Mouse (Mus musculus) ZHBTc4 (cell line): ENCODE results near the gene Gad2.
A peak's percentile ranks its signal among the peaks of the same experiment; 100 is the strongest.

ENCODE experiments used
- DNase-seq: peaks from one replicate; pipeline ENCODE4 v3.0.0-alpha.2; 2011; ENCODE audit warnings: low read depth, low spot score

Gad2 gene

DNA sequence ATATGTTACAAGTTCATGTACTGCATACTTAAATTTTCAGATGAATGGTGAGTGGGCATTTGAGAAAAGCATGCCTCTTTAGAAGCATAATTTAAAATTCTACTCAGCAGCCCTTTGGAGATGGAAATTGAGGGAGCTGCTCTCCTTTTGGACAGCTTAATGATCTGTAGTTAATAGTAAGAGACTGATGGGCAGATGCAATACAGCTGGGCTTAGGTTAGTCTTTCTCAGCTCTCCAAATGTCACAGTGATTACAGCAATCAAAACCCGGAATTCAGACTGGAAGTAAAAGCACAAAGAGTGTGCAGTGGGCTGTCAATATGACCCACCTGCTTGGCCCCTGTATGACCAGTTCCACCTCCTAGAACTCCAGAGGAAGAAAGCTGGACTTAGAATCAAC, 24.1 kb downstream of the Gad2 start:
- no peak for DNase-seq

DNA sequence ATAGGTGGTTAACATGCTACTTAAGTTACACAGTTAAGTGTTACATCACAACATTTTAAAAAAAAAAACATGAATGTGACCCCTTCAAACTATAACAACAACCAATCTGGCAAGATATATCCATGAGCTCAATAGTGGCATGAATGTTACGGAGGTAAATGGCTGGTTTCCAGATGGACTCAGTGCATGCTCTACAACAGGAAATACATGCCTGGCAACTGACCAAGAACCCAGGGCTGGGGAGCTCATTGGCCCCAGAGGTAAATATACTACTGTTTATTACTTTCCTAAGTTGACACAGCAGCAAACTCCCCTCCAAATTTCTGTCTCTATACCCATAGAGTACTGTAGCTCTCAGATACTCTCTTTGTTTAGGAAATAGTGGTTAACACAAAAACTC, 26.4 kb downstream of the Gad2 start:
- no peak for DNase-seq

DNA sequence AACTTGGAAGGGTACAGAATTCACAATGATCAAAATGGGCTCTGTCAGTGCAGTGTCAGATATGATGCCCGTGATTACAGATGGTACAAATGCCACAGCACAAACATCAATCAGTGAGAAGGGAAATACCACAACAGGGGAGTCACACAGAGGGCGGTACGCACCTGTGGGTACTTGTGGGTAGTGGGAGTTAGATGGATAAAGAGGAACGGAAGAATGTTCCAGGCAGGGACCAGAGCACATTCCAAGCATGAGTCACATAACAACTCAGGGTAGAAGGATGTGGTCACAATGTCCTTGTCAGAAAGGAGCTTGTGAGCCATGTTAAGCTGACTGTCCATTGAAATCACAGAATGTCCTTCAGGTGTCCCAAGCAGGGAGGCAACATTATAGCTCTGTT, 29.8 kb downstream of the Gad2 start:
- no peak for DNase-seq

DNA sequence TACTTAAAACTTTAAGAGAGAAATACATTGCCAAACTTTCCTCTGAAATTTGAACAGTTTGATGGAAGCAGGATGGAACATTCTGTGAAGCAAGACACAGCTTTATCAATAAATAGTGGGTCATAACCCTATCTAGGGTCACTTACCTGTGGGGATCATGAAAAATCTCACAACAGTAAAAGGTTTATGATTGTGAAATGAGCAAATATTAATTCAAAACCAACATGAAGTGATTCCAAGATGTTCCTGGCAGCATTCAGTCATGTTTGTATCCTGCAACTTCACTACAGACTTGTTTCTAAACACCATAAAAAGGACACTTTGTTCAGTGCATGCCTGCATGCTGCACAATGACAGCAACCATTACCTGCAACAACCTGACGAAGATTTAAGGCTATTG, 41.7 kb downstream of the Gad2 start:
- DNase-seq = no peak

DNA sequence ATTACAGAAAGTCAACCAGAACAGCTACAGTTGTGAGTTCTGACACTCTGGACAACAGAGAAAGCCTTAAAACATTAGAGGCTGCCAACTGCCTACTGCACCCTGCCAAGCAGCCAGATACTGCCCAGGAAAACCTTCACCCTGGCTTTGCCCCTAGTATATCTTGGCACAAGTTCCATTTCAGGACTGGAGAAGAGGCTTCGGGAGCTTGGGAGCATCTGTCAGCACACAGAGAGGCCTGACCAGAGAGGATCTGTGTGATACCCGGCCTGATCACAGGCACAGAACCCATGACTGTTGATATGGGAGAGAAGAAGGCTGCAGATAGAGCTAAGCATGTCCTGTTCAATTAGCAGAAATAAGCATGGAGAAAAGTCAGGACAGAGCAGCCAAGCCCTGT, 48.4 kb downstream of the Gad2 start:
- DNase-seq = no peak

DNA sequence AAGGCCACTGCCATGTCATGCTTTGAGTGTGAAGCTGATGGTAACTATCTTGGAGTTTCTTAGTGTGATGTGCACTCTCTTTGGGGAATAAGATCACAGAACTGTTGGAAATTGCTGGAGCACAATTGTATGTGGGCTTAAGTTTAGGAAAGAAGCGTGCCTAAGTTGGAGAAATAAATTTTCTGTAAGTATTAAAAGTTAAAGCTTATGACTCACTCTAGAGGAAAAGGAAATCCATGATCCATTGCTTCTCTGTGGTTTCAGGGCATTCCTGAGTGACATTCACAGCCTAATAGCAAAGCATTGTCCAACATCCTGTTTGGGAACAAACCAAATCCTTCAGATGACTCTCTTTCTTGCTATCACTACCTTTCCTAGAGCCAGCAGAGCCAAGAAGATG, 49.3 kb downstream of the Gad2 start:
- DNase-seq = no peak

DNA sequence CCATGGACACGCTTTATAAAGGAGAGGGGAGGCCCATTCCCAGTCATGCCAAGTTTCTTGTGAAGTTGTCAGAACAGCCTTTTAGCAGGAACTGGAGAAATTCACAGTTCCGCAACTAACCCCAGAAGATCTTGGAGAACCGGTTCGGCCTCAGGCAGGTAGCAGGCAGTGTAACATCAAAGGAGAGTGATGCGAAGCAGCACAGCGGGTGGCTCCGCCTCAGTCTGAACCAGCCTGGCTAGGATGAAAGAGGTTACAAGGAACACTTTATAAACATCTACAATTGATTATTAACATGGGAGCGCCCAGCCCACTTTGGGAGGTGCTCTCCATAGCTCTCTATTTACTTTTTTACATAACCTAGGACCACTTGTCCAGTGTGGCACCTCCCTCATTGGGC, 55.1 kb downstream of the Gad2 start:
- peak; percentile 68 for DNase-seq

DNA sequence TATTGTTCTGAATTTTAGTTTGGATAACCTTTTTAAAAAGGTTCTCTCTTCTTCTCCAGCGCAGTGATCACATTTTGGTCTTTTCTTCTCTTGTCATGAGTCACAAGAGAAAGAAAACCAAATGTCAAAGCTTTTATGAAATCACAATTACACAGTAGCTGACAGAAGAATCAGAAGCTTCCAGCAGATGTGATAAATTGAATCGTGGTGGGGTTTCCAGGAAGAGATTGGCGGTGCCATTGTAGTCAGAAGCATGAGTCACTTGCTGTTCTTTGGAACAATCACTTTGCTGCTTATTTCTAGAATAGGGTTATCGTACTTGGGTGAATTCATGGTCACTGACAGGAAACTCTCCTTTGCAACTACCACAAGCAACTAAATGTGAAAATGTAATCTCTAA, 57.9 kb downstream of the Gad2 start:
- no peak for DNase-seq

DNA sequence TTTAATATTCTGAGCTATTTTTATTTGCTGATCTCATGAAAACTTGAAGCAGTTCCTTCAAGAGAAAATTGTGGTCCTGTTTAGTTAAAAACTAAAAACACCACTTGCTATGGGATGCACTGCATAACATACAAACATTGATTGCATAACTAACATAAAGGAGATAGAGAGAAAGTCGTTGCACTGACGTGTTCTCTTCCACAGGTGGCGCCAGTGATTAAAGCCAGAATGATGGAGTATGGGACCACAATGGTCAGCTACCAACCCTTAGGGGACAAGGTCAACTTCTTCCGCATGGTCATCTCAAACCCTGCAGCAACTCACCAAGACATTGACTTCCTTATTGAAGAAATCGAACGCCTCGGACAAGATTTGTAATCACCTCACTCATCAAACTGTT, 68.0 kb downstream of the Gad2 start:
- DNase-seq = peak; percentile 14

DNA sequence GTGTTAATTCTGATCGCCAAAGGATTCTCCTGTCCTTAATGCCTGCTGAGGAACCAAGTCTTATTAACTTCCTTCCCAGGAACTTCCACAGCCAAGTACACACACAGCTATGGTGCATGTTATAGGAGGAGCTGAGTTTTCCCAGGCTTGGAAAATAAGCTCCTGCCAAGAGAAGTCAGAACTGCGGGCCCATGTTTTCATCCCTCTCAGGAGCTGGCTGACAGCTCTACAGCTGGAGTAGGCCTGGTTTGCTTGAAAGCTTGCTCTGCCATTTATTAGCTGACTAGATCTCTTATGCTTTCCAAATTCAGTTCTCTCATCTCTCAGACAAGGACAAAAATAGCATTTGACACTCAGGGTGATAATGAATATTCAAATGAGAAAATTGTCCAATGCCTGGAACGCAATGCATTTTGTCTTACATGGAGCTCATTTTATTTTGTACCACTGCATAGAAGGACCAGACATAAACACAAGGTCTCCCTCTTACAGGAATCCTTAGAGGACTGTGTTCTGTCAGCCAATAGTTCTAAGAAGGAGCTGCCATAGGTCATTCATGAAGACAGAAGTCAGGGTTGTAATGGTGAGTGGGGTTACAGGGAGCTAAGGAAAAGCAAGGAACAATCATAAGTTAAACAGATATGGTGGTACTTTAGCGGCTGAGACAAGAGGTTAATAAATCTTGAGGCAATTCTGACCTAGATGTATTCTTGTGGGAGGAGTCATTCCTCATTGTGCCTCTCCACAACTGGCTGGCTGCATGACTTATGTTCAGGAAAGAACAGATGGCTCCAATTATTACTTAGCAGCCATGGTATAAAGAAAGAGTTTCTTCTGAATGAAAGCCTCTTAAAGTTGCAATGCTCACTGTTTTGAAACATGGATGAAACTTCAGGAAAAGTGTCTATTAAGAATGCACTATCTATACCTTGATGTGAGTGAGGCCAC, 83.0 kb downstream of the Gad2 start:
- DNase-seq = no peak

DNA sequence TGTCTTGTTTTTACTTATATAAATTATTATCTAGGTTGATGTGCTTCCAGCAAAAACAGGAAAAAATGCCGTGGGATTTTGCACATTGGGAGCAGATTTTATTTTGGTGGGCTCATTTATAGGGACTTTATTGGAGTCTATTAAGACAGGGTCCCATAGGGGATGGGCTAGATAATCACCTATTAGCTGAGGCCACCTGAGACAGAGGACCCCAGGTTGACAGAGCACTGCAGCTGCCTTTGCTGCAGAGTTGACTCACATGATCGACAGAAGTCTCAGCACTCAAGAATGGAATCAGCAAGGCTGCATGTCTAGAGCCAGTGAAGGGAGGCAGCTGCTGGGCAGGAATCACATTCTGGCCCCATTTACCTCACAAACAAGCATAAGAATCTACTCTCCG, 84.2 kb downstream of the Gad2 start:
- no peak for DNase-seq

DNA sequence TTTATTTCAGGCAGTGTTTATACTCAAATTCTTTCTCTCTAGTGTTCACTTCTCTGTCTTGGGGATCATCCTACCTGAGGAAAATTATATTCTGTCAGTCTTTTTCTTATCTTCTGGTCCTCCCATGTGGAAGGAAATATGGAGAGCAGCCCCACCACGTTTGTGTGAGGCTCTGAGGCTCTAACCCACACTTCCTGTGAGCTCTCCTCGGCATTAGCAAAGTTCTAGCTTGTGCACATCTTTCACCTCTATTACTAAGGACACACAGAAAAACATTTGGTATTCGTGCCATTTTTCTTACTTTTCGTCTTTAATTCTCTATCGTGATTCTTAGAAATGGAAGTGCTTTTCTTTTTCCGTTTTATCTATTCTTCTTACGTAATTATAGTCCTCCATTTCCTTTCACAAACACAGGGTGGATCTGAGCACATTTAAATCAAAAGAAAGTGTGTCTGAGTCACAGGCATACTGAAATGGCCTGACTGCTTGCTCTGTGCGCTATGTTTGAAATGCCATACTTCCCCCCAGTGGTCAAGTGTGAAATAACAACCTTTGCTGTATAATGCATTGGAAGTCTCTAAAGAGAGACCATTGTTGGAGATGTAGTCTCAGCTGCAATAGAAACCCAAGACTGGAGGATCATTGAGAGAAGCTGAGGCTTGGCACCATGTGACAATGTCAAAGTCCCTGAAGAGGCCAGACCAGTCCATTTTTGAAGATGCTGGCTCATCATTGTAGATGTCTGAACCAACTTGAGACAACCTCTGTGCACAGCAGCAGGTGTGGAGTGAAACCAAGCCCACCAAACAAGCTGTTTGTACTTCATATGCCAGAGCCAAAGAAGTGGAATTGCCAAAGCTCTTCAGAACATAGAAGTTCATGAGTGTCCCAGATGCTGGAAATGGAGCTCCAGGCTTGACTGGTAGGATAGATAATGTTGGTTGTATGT, 99.8 kb downstream of the Gad2 start:
- DNase-seq = peak; percentile 82

DNA sequence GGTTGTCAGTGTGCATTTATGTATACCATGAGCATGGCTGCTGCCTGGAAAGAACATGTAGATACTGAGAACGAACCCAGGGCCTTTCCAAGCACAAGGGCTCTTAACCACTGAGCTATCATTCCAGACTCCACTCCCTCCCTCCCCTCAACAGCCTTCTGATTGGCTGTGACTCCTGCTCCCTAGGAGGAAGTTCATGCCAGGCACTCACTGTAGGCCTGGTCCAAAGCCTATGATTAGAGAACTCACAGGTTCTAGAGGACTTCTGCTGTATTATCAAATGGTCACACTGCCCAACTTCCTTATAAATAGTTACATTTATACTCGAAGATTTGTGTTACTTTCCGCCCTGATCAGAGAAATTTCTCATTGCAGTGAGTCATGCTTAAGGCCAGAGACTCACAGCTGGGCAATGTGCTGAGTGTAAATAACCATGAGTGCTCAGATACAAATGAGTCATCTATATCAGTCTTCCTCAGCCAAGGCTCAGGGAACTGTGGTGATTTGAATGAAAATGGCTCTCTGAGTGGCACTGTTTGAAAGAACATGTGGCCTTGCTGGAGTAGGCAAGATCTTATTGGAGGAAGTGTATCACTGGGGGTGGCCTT, 102.0 kb downstream of the Gad2 start:
- DNase-seq = no peak

DNA sequence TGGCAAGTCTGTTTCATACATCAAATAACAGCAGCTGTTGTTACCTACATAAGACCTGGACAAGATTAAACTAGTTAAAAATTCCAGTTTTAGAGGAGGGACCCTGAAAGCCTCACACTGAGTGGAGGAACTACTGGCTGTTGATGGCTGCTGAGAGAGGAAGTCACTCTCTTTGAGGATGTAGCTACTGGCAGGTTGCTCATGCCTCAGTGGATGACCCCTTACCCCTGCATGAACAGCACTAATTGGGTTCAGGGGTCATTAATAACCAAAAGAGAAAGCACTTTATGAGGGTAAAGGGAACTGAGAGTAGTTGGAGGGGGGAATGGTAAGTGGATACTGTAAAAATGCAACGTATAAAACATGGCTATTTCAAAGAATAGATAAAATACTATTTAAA, 105.1 kb downstream of the Gad2 start:
- no peak for DNase-seq

DNA sequence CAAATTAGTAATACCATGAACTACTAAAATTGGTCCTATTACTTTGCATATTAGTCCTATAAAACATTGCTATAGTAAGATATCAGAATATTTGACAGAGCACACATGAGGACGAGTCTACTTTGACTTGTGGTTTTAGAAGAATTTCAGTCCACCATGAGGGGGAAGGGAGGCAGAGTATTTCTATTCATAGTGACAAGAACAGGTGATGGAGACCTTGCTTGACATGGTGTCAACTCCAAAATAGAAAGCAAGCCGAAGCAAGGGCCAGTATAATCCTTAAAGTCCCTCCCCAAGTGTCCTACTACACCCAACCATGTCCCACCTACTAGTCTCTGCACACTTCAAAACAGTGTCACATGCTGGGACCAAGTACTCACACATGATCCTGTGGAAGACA, 114.1 kb downstream of the Gad2 start:
- no peak for DNase-seq

DNA sequence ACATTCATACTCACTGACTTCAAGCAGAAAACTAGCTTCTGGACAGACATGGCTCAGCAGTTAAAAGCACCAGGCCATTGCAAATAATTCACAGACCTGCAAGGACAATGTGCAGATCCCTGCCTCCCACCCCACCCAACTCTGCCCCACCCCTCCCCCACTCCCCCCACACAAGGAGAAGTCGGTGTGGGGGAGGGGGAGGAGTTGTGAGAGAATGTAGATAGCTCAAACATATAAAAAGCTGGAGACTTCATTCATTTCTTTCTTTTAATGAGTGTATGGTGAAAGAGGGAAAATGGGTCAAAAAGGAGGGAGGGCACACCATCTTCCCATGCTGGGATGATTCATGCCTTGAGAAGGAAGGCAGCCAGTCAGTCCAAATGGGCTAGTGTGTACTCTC, 117.4 kb downstream of the Gad2 start:
- DNase-seq = peak; percentile 93

DNA sequence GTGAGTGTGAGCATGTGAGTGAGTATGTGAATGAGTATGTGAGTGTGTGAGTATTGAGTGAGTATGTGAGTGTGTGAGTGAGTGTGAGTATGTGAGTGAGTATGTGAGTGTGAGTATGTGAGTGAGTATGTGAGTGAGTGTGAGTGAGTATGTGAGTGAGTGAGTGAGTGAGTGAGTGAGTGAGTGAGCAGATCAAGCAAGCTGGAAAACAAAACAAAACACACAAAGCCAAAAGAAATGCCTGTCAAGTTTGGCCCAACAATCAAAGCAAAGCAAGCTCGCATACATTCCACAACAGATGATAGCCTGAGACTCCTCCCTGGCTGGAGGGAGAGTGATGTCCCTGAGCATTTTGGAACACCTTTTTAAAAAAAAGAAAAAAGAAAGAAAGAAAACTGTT, 118.4 kb downstream of the Gad2 start:
- peak; percentile 84 for DNase-seq

DNA sequence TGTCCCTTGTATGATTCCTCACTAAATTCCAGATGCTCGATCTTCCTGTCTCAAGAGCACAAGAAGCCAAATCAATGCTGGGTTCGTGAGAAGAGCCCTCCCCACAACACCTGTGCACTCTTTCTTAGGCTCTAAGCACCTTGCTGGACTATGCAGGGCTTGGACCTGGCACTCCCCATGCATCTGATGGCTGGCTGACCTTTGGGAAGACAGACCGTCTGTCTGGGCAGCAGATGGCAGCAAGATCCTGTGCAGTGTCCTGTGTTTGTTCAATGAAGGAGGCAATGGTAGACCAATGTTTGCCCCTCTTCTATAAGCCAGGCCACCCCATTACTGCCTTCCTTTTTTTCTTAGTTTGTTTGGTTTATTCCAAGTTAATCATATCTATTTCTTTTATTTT, 119.2 kb downstream of the Gad2 start:
- no peak for DNase-seq
